Mouse (Mus musculus) olfactory bulb, adult 2 months (tissue): ENCODE data around the gene Padi3.

Experiments
- CTCF ChIP-seq: fragments of 200-500 bp; IDR thresholded peaks from 2 replicates; pipeline ENCODE4 v1.5.1; 2012; ENCODE audit warnings: low read depth, mild to moderate bottlenecking, low read length, moderate library complexity; ENCODE audit not compliant: insufficient read depth
- POLR2A ChIP-seq: fragments of 200-500 bp; IDR thresholded peaks from 2 replicates; pipeline ENCODE4 v1.6.1; 2012; ENCODE audit warnings: mild to moderate bottlenecking, low read depth, low read length, moderate library complexity; ENCODE audit not compliant: insufficient read depth

- no peak for TF ChIP-seq CTCF
- no peak for TF ChIP-seq POLR2A
Observed at GRCm38 (mm10) chr4:140834327-140834934, 24.0 kb upstream of the Padi3 start.
